Mouse (Mus musculus): ENCODE results near the gene Ccdc43. TPM values are rescaled to one million over a fixed set of nuclear protein-coding genes. Genes with fewer than 3 reads are reported as not detected.
A peak's percentile ranks its signal among the peaks of the same experiment; 100 is the strongest.

Gene Ccdc43
- polyA plus RNA-seq, 1 experiment from 2014 or later: 39.9 TPM

DNA sequence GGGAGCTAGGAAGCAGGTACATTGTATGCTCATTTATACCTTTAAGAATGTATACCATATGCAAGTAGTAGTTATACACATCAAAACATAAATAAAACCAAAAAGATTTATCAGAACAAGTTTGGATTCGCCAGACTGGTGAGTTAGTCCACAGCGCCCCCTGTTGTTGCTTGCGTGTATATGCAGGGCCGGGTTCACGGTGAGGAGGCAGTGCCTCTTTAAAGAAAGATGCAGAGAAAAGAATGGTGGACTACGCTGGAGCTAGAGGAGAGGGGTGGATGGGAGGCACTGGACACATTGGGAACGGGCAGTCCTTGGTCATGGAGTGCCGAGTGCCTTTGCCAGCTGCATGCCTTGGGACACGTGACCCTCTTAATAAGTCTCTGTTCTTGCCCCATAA is 46.2 kb downstream of the Ccdc43 start:
- ATAC-seq: no peak
- Histone ChIP-seq H3K9ac (ENCODE audit: low read depth, low read length) (no peak overlapping the region), H3K36me3 (ENCODE audit: control insufficient read depth, insufficient read depth, low read length) (no peaks in the 10 kb centered on the region), H3K9me3 (ENCODE audit: control insufficient read depth, low read length) (no peaks in the 10 kb centered on the region), H3K27me3 (replicated peaks; ENCODE audit: control insufficient read depth, insufficient read depth, low read length) (no peaks in the 10 kb centered on the region), H3K4me3 (ENCODE audit: low read length) (no peak overlapping the region), H3K27ac (ENCODE audit: low read length) (no peak overlapping the region), H3K4me1 (ENCODE audit: control insufficient read depth, insufficient read depth, low read length) (peaks cover 2% of the 10 kb centered on the region; the same call in 1 of the 2 replicates), H3K4me2 (ENCODE audit: low read depth, low read length) (no peak overlapping the region)
- 3% methylated on average over 9 of the region's 9 CpGs for WGBS

DNA sequence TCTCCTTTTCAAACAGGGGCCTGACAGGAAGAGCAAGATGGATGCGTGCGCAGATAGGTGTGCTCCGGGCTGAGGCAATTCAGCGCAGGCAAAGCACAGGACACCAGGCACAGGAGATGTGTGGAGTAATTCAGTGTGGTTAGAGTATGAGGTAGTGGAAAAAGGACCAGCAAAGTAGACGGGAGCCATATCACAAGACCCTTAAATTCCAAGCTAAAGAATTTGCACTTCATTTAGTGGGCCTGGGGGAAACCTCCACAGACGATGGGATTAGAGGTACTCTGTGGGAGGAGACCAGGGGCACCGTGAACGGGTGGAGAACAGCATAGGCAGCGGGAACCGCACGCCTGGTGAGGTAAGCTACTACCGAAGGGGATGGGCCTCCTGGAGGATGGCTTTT is 49.7 kb downstream of the Ccdc43 start:
- no peak overlapping the region for H3K27ac ChIP-seq (ENCODE audit: low read length)

DNA sequence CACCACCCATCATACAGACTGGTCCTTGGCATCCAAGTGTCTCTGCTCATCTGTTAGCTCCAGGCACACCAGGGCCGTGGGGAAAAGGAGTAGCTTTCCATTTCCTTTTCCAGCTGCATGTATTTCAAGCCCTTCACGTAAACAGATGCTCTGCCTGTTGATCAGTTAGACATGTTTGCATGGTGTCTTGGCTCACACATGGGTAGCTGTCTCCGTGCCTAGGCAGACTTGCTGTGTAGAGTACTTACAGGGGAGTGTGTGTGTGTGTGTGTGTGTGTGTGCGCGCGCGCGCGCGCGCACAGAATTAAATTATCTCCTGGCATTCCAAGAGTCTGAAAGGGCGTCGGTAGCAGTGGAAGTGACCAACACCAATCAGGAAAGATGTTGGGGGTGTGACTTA is 51.4 kb downstream of the Ccdc43 start:
- Histone ChIP-seq H3K27me3 (replicated peaks; ENCODE audit: control insufficient read depth, insufficient read depth, low read length) (no peaks in the 10 kb centered on the region), H3K9me3 (ENCODE audit: control insufficient read depth, low read length) (no peaks in the 10 kb centered on the region), H3K4me1 (ENCODE audit: control insufficient read depth, insufficient read depth, low read length) (peaks cover 5% of the 10 kb centered on the region; the same call in 1 of the 2 replicates), H3K9ac (ENCODE audit: low read depth, low read length) (no peak overlapping the region), H3K27ac (ENCODE audit: low read length) (no peak overlapping the region), H3K36me3 (ENCODE audit: control insufficient read depth, insufficient read depth, low read length) (no peaks in the 10 kb centered on the region), H3K4me2 (ENCODE audit: low read depth, low read length) (no peak overlapping the region), H3K4me3 (ENCODE audit: low read length) (no peak overlapping the region)
- 74% methylated on average over 13 of the region's 13 CpGs for WGBS
- ATAC-seq: no peak

More for the DNA sequence above, 49.7 kb downstream of the Ccdc43 start:
- Histone ChIP-seq H3K36me3 (ENCODE audit: control insufficient read depth, insufficient read depth, low read length) (no peaks in the 10 kb centered on the region), H3K4me2 (ENCODE audit: low read depth, low read length) (no peak overlapping the region), H3K4me1 (ENCODE audit: control insufficient read depth, insufficient read depth, low read length) (peaks cover 5% of the 10 kb centered on the region; the same call in 1 of the 2 replicates), H3K27me3 (replicated peaks; ENCODE audit: control insufficient read depth, insufficient read depth, low read length) (no peaks in the 10 kb centered on the region), H3K9me3 (ENCODE audit: control insufficient read depth, low read length) (no peaks in the 10 kb centered on the region), H3K9ac (ENCODE audit: low read depth, low read length) (no peak overlapping the region), H3K4me3 (ENCODE audit: low read length) (no peak overlapping the region)
- WGBS: 75% methylated on average over 12 of the region's 12 CpGs
- no peak for ATAC-seq

DNA sequence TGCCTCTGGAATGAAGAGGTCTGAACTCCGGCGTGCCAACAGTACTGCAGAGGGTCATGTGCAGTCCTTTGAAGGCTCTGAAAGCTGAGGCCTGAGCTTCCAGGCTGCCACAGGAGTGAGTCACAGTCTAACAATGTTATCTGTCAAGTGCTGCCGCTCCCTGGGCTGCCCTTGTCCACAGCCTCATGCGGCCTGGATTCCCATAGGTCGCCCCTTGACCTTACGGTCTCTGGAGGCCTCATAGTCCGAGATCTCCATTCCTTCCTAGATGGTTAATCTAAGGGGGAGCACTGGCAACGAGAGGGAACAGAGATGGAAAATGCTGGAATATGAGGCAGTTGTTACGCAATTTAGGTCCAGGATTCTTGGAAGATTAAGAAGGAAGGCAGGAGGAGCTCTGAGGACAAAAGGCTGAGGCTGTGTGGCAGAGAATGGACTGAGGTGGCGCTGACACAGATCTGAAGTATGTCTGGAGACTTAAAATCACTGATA is 53.6 kb downstream of the Ccdc43 start:
- Histone ChIP-seq H3K36me3 (ENCODE audit: control insufficient read depth, insufficient read depth, low read length) (no peaks in the 10 kb centered on the region), H3K27me3 (replicated peaks; ENCODE audit: control insufficient read depth, insufficient read depth, low read length) (no peaks in the 10 kb centered on the region), H3K4me3 (ENCODE audit: low read length) (no peak overlapping the region), H3K9me3 (ENCODE audit: control insufficient read depth, low read length) (no peaks in the 10 kb centered on the region), H3K4me2 (ENCODE audit: low read depth, low read length) (no peak overlapping the region), H3K9ac (ENCODE audit: low read depth, low read length) (peak overlapping the region; percentile 4; the same call in 1 of the 2 replicates), H3K27ac (ENCODE audit: low read length) (peak overlapping the region; percentile 49), H3K4me1 (ENCODE audit: control insufficient read depth, insufficient read depth, low read length) (peaks cover 5% of the 10 kb centered on the region; the same call in 1 of the 2 replicates)
- ATAC-seq: peak; percentile 97
- 34% methylated on average over 10 of the region's 10 CpGs for WGBS

- Histone ChIP-seq H3K4me1 (ENCODE audit: control insufficient read depth, insufficient read depth, low read length) (peaks cover 18% of the 10 kb centered on the region), H3K4me3 (ENCODE audit: low read length) (no peak overlapping the region), H3K27me3 (replicated peaks; ENCODE audit: control insufficient read depth, insufficient read depth, low read length) (no peaks in the 10 kb centered on the region), H3K36me3 (ENCODE audit: control insufficient read depth, insufficient read depth, low read length) (no peaks in the 10 kb centered on the region), H3K27ac (ENCODE audit: low read length) (no peak overlapping the region), H3K9ac (ENCODE audit: low read depth, low read length) (no peak overlapping the region; the same call in 1 of the 2 replicates), H3K4me2 (ENCODE audit: low read depth, low read length) (no peak overlapping the region), H3K9me3 (ENCODE audit: control insufficient read depth, low read length) (no peaks in the 10 kb centered on the region)
- ATAC-seq: peak; percentile 46; the same call in 1 of the 2 replicates
- WGBS: 45% methylated on average over 12 of the region's 12 CpGs
Observed at GRCm38 (mm10) chr11:102636887-102637286, 60.7 kb downstream of the Ccdc43 start.

Small RNA genes within 50 kb of the gene (microRNA-seq; reads per million reads assigned to microRNA genes)
- not detected for gene Gm22920

Other genes with a start within 250 kb of the Ccdc43 start
- 3.1 and 3.7 TPM in 2 replicates for gene Itga2b, start 227.7 kb downstream of the Ccdc43 start, polyA plus RNA-seq (2015; fragmentation: Nextera tagmentation; extraction: Ambion mirVana)
- gene Gpatch8, start 141.4 kb downstream of the Ccdc43 start, polyA plus RNA-seq (2015; fragmentation: Nextera tagmentation; extraction: Ambion mirVana): 31.7 and 34.5 TPM in 2 replicates
- 14.9 and 15.8 TPM in 2 replicates for gene Gm11627, start 118.3 kb downstream of the Ccdc43 start, polyA plus RNA-seq (2015; fragmentation: Nextera tagmentation; extraction: Ambion mirVana)
- gene Fzd2, start 93.4 kb downstream of the Ccdc43 start, polyA plus RNA-seq (2015; fragmentation: Nextera tagmentation; extraction: Ambion mirVana): 9.4 and 9.8 TPM in 2 replicates
- gene Meioc, start 34.1 kb downstream of the Ccdc43 start, polyA plus RNA-seq (2015; fragmentation: Nextera tagmentation; extraction: Ambion mirVana): 0.24 and 0.65 TPM in 2 replicates
- 2.4 and 3.1 TPM in 2 replicates for gene Adam11, start 63.7 kb upstream of the Ccdc43 start, polyA plus RNA-seq (2015; fragmentation: Nextera tagmentation; extraction: Ambion mirVana)
- 24.9 and 26.2 TPM in 2 replicates for gene Gjc1, start 121.9 kb upstream of the Ccdc43 start, polyA plus RNA-seq (2015; fragmentation: Nextera tagmentation; extraction: Ambion mirVana)
- gene Higd1b, start 138.1 kb upstream of the Ccdc43 start, polyA plus RNA-seq (2015; fragmentation: Nextera tagmentation; extraction: Ambion mirVana): 0.55 and 0.62 TPM in 2 replicates
- gene Eftud2, start 183.2 kb upstream of the Ccdc43 start, polyA plus RNA-seq (2015; fragmentation: Nextera tagmentation; extraction: Ambion mirVana): 123 and 140 TPM in 2 replicates
- 0.26 and 0.91 TPM in 2 replicates for gene Ccdc103, start 183.4 kb upstream of the Ccdc43 start, polyA plus RNA-seq (2015; fragmentation: Nextera tagmentation; extraction: Ambion mirVana)
- not detected in 2 replicates for gene Fam187a, start 187.4 kb upstream of the Ccdc43 start, polyA plus RNA-seq (2015; fragmentation: Nextera tagmentation; extraction: Ambion mirVana)
- 0.09 and 0.38 TPM in 2 replicates for gene Gfap, start 203.1 kb upstream of the Ccdc43 start, polyA plus RNA-seq (2015; fragmentation: Nextera tagmentation; extraction: Ambion mirVana)
- 6.8 and 7.4 TPM in 2 replicates for gene Kif18b, start 227.3 kb upstream of the Ccdc43 start, polyA plus RNA-seq (2015; fragmentation: Nextera tagmentation; extraction: Ambion mirVana)
- 0.53 and 2.3 TPM in 2 replicates for gene C1ql1, start 248.9 kb upstream of the Ccdc43 start, polyA plus RNA-seq (2015; fragmentation: Nextera tagmentation; extraction: Ambion mirVana)

All from intestine, embryonic 16.5 days (tissue).